Mouse (Mus musculus): ENCODE results near the gene Aars. TPM values are rescaled to one million over a fixed set of nuclear protein-coding genes. Genes with fewer than 3 reads are reported as not detected.

The Aars gene
- total RNA-seq, 2 experiments from 2014 or later: 70.6 to 78.6 TPM

DNA sequence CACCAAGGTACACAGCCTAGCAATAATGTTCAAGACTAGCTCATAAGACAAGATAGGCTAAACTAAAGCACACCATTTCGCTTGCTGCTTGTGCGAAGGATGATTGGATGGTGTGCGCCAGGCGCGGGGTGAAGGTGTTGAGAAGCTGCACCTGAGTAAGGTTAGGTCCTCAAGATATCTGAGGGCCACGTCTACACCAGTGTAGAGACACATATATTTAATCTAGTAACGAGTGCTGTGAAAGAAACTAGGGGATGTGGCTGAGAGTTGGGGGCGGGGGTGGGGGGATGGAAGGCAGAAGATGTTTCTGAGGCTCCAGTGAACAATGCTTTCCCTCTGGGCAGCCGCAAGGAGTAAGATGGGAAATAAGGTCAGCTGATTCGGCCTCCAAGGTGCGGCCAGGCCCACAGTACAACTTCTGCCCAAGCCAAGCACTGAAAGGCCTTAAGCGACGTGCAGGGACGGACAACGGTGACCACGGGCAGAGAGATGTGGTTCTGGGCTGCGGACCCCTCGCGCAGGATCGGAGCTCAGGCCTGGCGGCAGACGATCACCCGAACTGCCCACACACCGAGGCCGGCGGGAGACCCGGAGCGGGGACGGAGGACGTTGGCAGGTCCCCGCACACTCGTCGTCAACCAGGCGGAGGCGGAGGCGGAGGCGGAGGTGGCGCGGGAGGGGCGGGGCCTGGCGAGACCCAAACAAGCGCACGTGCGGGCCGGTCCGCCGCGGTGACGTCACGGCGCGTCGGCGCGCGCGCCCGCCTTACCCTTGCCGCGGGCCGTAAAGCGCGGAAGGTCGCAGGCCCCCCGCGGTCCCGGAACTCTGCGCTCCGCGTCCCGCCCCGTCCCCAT, 61.1 kb downstream of the Aars start, which contains the start of gene Pdpr:
Pdpr (plus strand) TSS at position 766 of the 854 bp plus-strand sequence.
- peak; percentile 96 for DNase-seq

DNA sequence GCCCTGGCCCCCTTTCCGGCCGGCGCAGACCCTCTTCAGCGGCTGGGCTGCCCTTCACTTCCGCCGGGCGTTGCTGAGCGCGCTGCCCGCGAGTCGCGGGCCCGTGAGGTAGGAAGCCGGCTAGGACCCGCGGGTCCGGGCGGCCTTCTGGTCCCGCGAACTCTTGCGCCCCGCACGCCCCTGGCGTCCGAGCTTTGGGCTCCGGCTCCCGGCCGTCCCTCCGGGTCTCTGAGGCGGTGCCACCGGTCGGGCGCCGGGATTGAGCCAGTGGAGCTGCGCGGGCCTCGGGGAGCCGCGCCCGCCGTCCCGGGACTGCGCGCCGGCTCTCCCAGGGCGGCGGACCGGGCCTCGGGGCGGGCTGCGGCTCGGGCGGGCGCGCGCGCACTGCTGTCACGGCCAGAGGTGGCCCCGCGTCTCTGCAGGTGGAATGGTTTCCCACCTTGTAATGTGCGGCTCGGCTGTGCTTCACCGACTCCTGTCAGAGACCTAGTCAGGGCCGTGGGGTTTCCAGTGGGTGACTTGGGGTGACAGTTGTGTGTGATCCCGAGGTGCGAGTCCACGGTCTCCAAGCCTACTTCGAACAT, 61.9 kb downstream of the Aars start:
- DNase-seq: peak; percentile 49

Small RNAs within 50 kb of the gene (microRNA-seq; reads per million reads assigned to microRNA genes)
- gene Gm24103: not detected
- not detected for gene Mir3473d

Other genes starting within 250 kb of the Aars start
- gene Il34, start 227.2 kb upstream of the Aars start, total RNA-seq (2021): 1 to 10 TPM; 8.6 to 9.9 TPM
- 10 to 100 TPM; 75.3 to 89.4 TPM for gene Cog4, start 186.5 kb upstream of the Aars start, total RNA-seq (2021)
- gene Sf3b3, start 186.4 kb upstream of the Aars start, total RNA-seq (2021): 10 to 100 TPM; 61.0 to 74.0 TPM
- gene Fuk, start 130.7 kb upstream of the Aars start, total RNA-seq (2021): 10 to 100 TPM in 1 of 2 experiments, 1 to 10 TPM in 1; 7.9 to 10.6 TPM
- gene St3gal2, start 113.2 kb upstream of the Aars start, total RNA-seq (2021): 10 to 100 TPM; 23.6 to 26.6 TPM
- gene Ddx19a, start 35.3 kb upstream of the Aars start, total RNA-seq (2021): 10 to 100 TPM; 47.6 to 50.1 TPM
- gene Ddx19b, start 1.4 kb upstream of the Aars start, total RNA-seq (2021): 10 to 100 TPM; 12.6 to 13.0 TPM
- gene Exosc6, start 23.2 kb downstream of the Aars start, total RNA-seq (2021): not detected
- under 1 TPM in 1 of 2 experiments, not detected in 1; 0.15 TPM for gene Clec18a, start 59.3 kb downstream of the Aars start, total RNA-seq (2021)
- 10 to 100 TPM; 42.0 to 56.4 TPM for gene Pdpr, start 61.5 kb downstream of the Aars start, total RNA-seq (2021)
- 10 to 100 TPM; 79.4 to 92.1 TPM for gene Glg1, start 226.1 kb downstream of the Aars start, total RNA-seq (2021)